ENCODE assay signal across 16 mouse cellular contexts in genomic region chr2:40223259-40223658, GRCm38 (mm10).
DNase-seq lines count a peak whose midpoint lies in the region; ATAC-seq and TF ChIP-seq lines count a peak whose summit lies in the region.
"Had no signal": no experiment of that assay in that cellular context is flagged by ENCODE, and none has a peak within 500 bp of the region (broad histone marks: within the 10 kb centered on the region; RNA-seq: fewer than 3 reads in every experiment).

No protein-coding gene starts in this region.

- DNase-seq in midbrain, embryonic 11.5 days (ENCODE audit: low spot score, missing footprints): no peak
- DNase-seq in forebrain, embryonic 14.5 days (ENCODE audit: low spot score): peak; percentile 68
- DNase-seq in midbrain, embryonic 14.5 days: peak; percentile 4
- DNase-seq in hindbrain, postnatal 0 days (ENCODE audit: low spot score): no peak
- DNase-seq in testis, postnatal 10 days (ENCODE audit: low spot score): no peak
- no peak for DNase-seq in gastrocnemius, postnatal 14 days
- DNase-seq: adrenal gland, postnatal 10 days; cerebellum, adult 11-12 months; cerebellum, postnatal 10 days; gastrocnemius, postnatal 25 days; heart, postnatal 36 days had no signal

- no peaks in the 10 kb centered on the region for H3K36me3 ChIP-seq in midbrain, embryonic 12.5 days
- H3K36me3 ChIP-seq in midbrain, embryonic 11.5 days (ENCODE audit: control insufficient read depth, insufficient read depth, low read length): no peaks in the 10 kb centered on the region
- no peaks in the 10 kb centered on the region for H3K36me3 ChIP-seq in forebrain, embryonic 14.5 days (ENCODE audit: control insufficient read depth, insufficient read depth, low read length)
- no peaks in the 10 kb centered on the region for H3K36me3 ChIP-seq in midbrain, embryonic 14.5 days (ENCODE audit: control insufficient read depth, insufficient read depth, low read length)
- H3K36me3 ChIP-seq in hindbrain, postnatal 0 days (ENCODE audit: insufficient read depth, low read length): no peaks in the 10 kb centered on the region
- H3K36me3 ChIP-seq: embryonic facial prominence, embryonic 10.5 days; heart, embryonic 12.5 days; hindbrain, embryonic 15.5 days had no signal

- H3K4me2 ChIP-seq in midbrain, embryonic 12.5 days (replicated peaks): no peak overlapping the region
- H3K4me2 ChIP-seq in midbrain, embryonic 11.5 days: no peak overlapping the region
- H3K4me2 ChIP-seq in forebrain, embryonic 14.5 days (ENCODE audit: low read length): no peak overlapping the region
- H3K4me2 ChIP-seq in midbrain, embryonic 14.5 days (ENCODE audit: low read length): no peak overlapping the region
- no peak overlapping the region for H3K4me2 ChIP-seq in hindbrain, postnatal 0 days (ENCODE audit: low read depth, low read length)
- H3K4me2 ChIP-seq: heart, embryonic 12.5 days; hindbrain, embryonic 15.5 days had no signal

- no peaks in the 10 kb centered on the region for H3K4me1 ChIP-seq in midbrain, embryonic 12.5 days
- no peaks in the 10 kb centered on the region for H3K4me1 ChIP-seq in midbrain, embryonic 11.5 days (ENCODE audit: control insufficient read depth, insufficient read depth, low read length)
- no peaks in the 10 kb centered on the region for H3K4me1 ChIP-seq in forebrain, embryonic 14.5 days (ENCODE audit: control insufficient read depth, insufficient read depth, low read length)
- no peaks in the 10 kb centered on the region for H3K4me1 ChIP-seq in midbrain, embryonic 14.5 days (ENCODE audit: control insufficient read depth, insufficient read depth, low read length)
- H3K4me1 ChIP-seq in hindbrain, postnatal 0 days (ENCODE audit: insufficient read depth, low read length): no peaks in the 10 kb centered on the region
- H3K4me1 ChIP-seq: embryonic facial prominence, embryonic 10.5 days; heart, embryonic 12.5 days; hindbrain, embryonic 15.5 days had no signal

- H3K9me3 ChIP-seq in midbrain, embryonic 12.5 days: no peaks in the 10 kb centered on the region
- no peaks in the 10 kb centered on the region for H3K9me3 ChIP-seq in midbrain, embryonic 11.5 days (ENCODE audit: control insufficient read depth, low read length)
- H3K9me3 ChIP-seq in forebrain, embryonic 14.5 days (replicated peaks; ENCODE audit: control insufficient read depth, low read length): no peaks in the 10 kb centered on the region
- no peaks in the 10 kb centered on the region for H3K9me3 ChIP-seq in midbrain, embryonic 14.5 days (ENCODE audit: control insufficient read depth, low read length)
- H3K9me3 ChIP-seq in hindbrain, postnatal 0 days (ENCODE audit: low read length): no peaks in the 10 kb centered on the region
- H3K9me3 ChIP-seq: embryonic facial prominence, embryonic 10.5 days; hindbrain, embryonic 15.5 days had no signal

- no peak overlapping the region for H3K4me3 ChIP-seq in midbrain, embryonic 12.5 days
- no peak overlapping the region for H3K4me3 ChIP-seq in midbrain, embryonic 11.5 days (ENCODE audit: low read depth, low read length)
- no peak overlapping the region for H3K4me3 ChIP-seq in forebrain, embryonic 14.5 days (ENCODE audit: low read depth, low read length)
- H3K4me3 ChIP-seq in midbrain, embryonic 14.5 days (replicated peaks; ENCODE audit: low read depth, low read length): no peak overlapping the region
- no peak overlapping the region for H3K4me3 ChIP-seq in hindbrain, postnatal 0 days (ENCODE audit: low read length)
- H3K4me3 ChIP-seq: embryonic facial prominence, embryonic 10.5 days; heart, embryonic 12.5 days; hindbrain, embryonic 15.5 days had no signal

- no peak for TF ChIP-seq CTCF in hindbrain, postnatal 0 days (IDR thresholded peaks at IDR 0.05; ENCODE audit: low read depth)

- no peaks in the 10 kb centered on the region for H3K27me3 ChIP-seq in midbrain, embryonic 12.5 days
- no peaks in the 10 kb centered on the region for H3K27me3 ChIP-seq in midbrain, embryonic 11.5 days (ENCODE audit: control insufficient read depth, insufficient read depth, low read length)
- H3K27me3 ChIP-seq in forebrain, embryonic 14.5 days (replicated peaks; ENCODE audit: control insufficient read depth, insufficient read depth, low read length): no peaks in the 10 kb centered on the region
- no peaks in the 10 kb centered on the region for H3K27me3 ChIP-seq in midbrain, embryonic 14.5 days (ENCODE audit: control insufficient read depth, insufficient read depth, low read length)
- no peaks in the 10 kb centered on the region for H3K27me3 ChIP-seq in hindbrain, postnatal 0 days (ENCODE audit: insufficient read depth, low read length)
- H3K27me3 ChIP-seq: heart, embryonic 12.5 days; hindbrain, embryonic 15.5 days had no signal

- intact Hi-C loops in gastrocnemius, postnatal 14 days (cut with DNase I; ENCODE audit: low total_unique reads): no loop called here

- no peak overlapping the region for H3K9ac ChIP-seq in midbrain, embryonic 12.5 days (replicated peaks)
- no peak overlapping the region for H3K9ac ChIP-seq in midbrain, embryonic 11.5 days (ENCODE audit: low read length)
- H3K9ac ChIP-seq in forebrain, embryonic 14.5 days (ENCODE audit: low read length): no peak overlapping the region
- H3K9ac ChIP-seq in midbrain, embryonic 14.5 days (replicated peaks; ENCODE audit: low read length): no peak overlapping the region
- H3K9ac ChIP-seq in hindbrain, postnatal 0 days (replicated peaks; ENCODE audit: low read length): no peak overlapping the region
- H3K9ac ChIP-seq: heart, embryonic 12.5 days; hindbrain, embryonic 15.5 days had no signal

- H3K27ac ChIP-seq in midbrain, embryonic 12.5 days (replicated peaks): no peak overlapping the region
- no peak overlapping the region for H3K27ac ChIP-seq in midbrain, embryonic 11.5 days (ENCODE audit: low read depth, low read length)
- H3K27ac ChIP-seq in forebrain, embryonic 14.5 days (ENCODE audit: low read depth, low read length): no peak overlapping the region
- H3K27ac ChIP-seq in midbrain, embryonic 14.5 days (replicated peaks; ENCODE audit: low read depth, low read length): no peak overlapping the region
- H3K27ac ChIP-seq in hindbrain, postnatal 0 days: no peak overlapping the region
- H3K27ac ChIP-seq: embryonic facial prominence, embryonic 10.5 days; hindbrain, embryonic 15.5 days had no signal

- ATAC-seq in midbrain, embryonic 12.5 days (ENCODE audit: low FRiP score, low read depth): peak; percentile 66; the same call in 1 of the 2 replicates
- no peak for ATAC-seq in midbrain, embryonic 11.5 days (ENCODE audit: low FRiP score)
- ATAC-seq in forebrain, embryonic 14.5 days: peak; percentile 96
- ATAC-seq in midbrain, embryonic 14.5 days (ENCODE audit: low FRiP score, low TSS enrichment): 0 out of 2 replicates have a peak, but pooled peaks have one; percentile 27
- ATAC-seq in hindbrain, postnatal 0 days: no peak
- ATAC-seq: inflammation-experienced regulatory T-cells, adult 6 months had no signal

Comparison
In these comparisons a context has a peak if more than half of its experiments do, and no peak if none do; other contexts are left out.
1. ATAC-seq: peak in midbrain, embryonic 12.5 days (single experiment), forebrain, embryonic 14.5 days (single experiment) and midbrain, embryonic 14.5 days (single experiment); none in midbrain, embryonic 11.5 days (single experiment) and hindbrain, postnatal 0 days (single experiment).
2. DNase-seq: peak in forebrain, embryonic 14.5 days (single experiment) and midbrain, embryonic 14.5 days (single experiment); none in midbrain, embryonic 11.5 days (single experiment), hindbrain, postnatal 0 days (single experiment), testis, postnatal 10 days (single experiment) and gastrocnemius, postnatal 14 days (single experiment).